Mouse (Mus musculus) lung, adult 2 months (tissue): ENCODE measurements around the gene Gtpbp3.

Experiments used
- CTCF ChIP-seq: fragments of 200-500 bp; IDR thresholded peaks from 2 replicates; pipeline ENCODE4 v1.5.1; 2011; ENCODE audit warnings: mild to moderate bottlenecking, low read length, control low read depth; ENCODE audit not compliant: insufficient read depth
- POLR2A ChIP-seq: fragments of 200-500 bp; IDR thresholded peaks from 2 replicates; pipeline ENCODE4 v1.6.1; 2011; ENCODE audit warnings: low read depth, mild to moderate bottlenecking, control low read depth, low read length, borderline replicate concordance; ENCODE audit errors: extremely low read depth

DNA sequence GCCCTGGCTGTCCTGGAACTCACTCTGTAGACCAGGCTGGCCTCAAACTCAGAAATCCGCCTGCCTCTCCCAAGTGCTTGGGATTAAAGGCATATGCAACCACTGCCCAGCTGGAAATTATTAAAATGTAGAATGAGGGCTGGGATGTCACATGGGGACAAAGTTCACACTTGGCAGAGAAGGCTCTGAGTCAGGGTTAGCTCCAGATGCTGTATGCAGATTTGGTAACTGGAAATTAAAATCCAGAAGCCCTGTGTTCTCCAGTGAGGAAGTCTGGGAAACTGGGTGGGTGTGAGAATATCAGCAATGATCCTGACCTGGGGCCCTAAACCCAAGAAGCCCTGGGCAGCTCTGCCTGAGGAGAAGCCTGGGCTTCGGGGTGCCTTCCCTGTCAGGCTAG, 21.4 kb downstream of the Gtpbp3 start:
- TF ChIP-seq CTCF, result no peak
- no peak for TF ChIP-seq POLR2A
